Mouse (Mus musculus): ENCODE measurements around the gene P2rx1. TPM values are rescaled to one million over a fixed set of nuclear protein-coding genes. Genes with fewer than 3 reads are reported as not detected.

P2rx1 gene
- total and polyA plus RNA-seq, 2 experiments from 2014 or later = 0.16 to 0.55 TPM

- peak; percentile 97 for DNase-seq (ENCODE audit: low spot score)
- no peaks in the 10 kb centered on the region for H3K27me3 ChIP-seq (ENCODE audit: insufficient read depth, low read length)
- H3K9ac ChIP-seq (replicated peaks; ENCODE audit: low read length, poor library complexity, severe bottlenecking) = peak overlapping the region; percentile 48; the same call in 1 of the 2 replicates
- peak overlapping the region; percentile 53 for H3K4me2 ChIP-seq (ENCODE audit: low read depth, low read length, poor library complexity, severe bottlenecking)
- H3K9me3 ChIP-seq (ENCODE audit: low read length) = no peaks in the 10 kb centered on the region
- peak; percentile 57 for TF ChIP-seq CTCF (IDR thresholded peaks at IDR 0.05)
- peak overlapping the region; percentile 23 for H3K4me3 ChIP-seq (ENCODE audit: low read depth, low read length)
- H3K4me1 ChIP-seq (ENCODE audit: insufficient read depth, low read length) = peaks cover 3% of the 10 kb centered on the region; the same call in 1 of the 2 replicates
- H3K36me3 ChIP-seq (ENCODE audit: insufficient read depth, low read length) = peaks cover 23% of the 10 kb centered on the region
- peak; percentile 89 for ATAC-seq (ENCODE audit: low FRiP score)
- WGBS = 23% methylated on average over 20 of the region's 20 CpGs
- H3K27ac ChIP-seq (ENCODE audit: low read depth, low read length) = peak overlapping the region; percentile 69
These were observed 32.1 kb downstream of the P2rx1 start for GRCm38 (mm10) chr11:73030821-73031498.

DNA sequence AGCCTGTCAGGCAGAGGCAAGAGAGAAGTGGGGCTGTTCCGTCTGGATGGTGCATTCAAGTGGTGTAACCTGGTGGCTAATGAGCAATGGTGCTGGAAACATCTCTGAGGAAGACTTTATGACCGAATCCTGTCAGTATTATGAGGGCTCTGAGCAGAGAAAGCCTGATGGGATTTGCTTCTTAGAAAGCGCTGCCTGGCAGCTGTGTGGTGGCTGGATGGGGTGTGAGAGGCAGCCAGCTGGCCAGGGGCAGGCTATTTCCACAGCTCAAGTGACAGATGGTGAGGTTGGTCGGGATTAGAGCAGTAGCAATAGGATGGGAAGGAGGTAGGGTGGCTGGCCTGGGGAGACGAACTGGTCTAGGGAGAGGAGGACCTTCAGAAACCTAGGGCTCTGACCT is 32.6 kb downstream of the P2rx1 start:
- peaks cover 3% of the 10 kb centered on the region; the same call in 1 of the 2 replicates for H3K4me1 ChIP-seq (ENCODE audit: insufficient read depth, low read length)
- peak overlapping the region; percentile 53 for H3K4me2 ChIP-seq (ENCODE audit: low read depth, low read length, poor library complexity, severe bottlenecking)
- DNase-seq (ENCODE audit: low spot score) (peak; percentile 56), ATAC-seq (ENCODE audit: low FRiP score) (peak; percentile 9; the same call in 1 of the 2 replicates)
- no peak overlapping the region for H3K9ac ChIP-seq (replicated peaks; ENCODE audit: low read length, poor library complexity, severe bottlenecking)
- H3K9me3 ChIP-seq (ENCODE audit: low read length) = no peaks in the 10 kb centered on the region
- H3K4me3 ChIP-seq (ENCODE audit: low read depth, low read length) = no peak overlapping the region
- 53% methylated on average over 5 of the region's 5 CpGs for WGBS
- peak overlapping the region; percentile 69 for H3K27ac ChIP-seq (ENCODE audit: low read depth, low read length)
- no peak for TF ChIP-seq CTCF (IDR thresholded peaks at IDR 0.05)
- peaks cover 23% of the 10 kb centered on the region for H3K36me3 ChIP-seq (ENCODE audit: insufficient read depth, low read length)
- no peaks in the 10 kb centered on the region for H3K27me3 ChIP-seq (ENCODE audit: insufficient read depth, low read length)

GRCm38 (mm10) chr11:73036077-73036476 is 37.2 kb downstream of the P2rx1 start:
- H3K9me3 ChIP-seq (ENCODE audit: low read length) = no peaks in the 10 kb centered on the region
- H3K27me3 ChIP-seq (ENCODE audit: insufficient read depth, low read length) = no peaks in the 10 kb centered on the region
- H3K36me3 ChIP-seq (ENCODE audit: insufficient read depth, low read length) = peaks cover 46% of the 10 kb centered on the region
- no peak for TF ChIP-seq CTCF (IDR thresholded peaks at IDR 0.05)
- WGBS = 80% methylated on average over 7 of the region's 7 CpGs
- no peak overlapping the region for H3K4me3 ChIP-seq (ENCODE audit: low read depth, low read length)
- H3K9ac ChIP-seq (replicated peaks; ENCODE audit: low read length, poor library complexity, severe bottlenecking) = no peak overlapping the region
- DNase-seq (ENCODE audit: low spot score) (no peak), ATAC-seq (ENCODE audit: low FRiP score) (no peak)
- peaks cover 3% of the 10 kb centered on the region; the same call in 1 of the 2 replicates for H3K4me1 ChIP-seq (ENCODE audit: insufficient read depth, low read length)
- H3K27ac ChIP-seq (ENCODE audit: low read depth, low read length) = no peak overlapping the region
- no peak overlapping the region for H3K4me2 ChIP-seq (ENCODE audit: low read depth, low read length, poor library complexity, severe bottlenecking)

GRCm38 (mm10) chr11:73036889-73037288 is 38.0 kb downstream of the P2rx1 start:
- Histone ChIP-seq H3K9me3 (ENCODE audit: low read length) (no peaks in the 10 kb centered on the region), H3K4me3 (ENCODE audit: low read depth, low read length) (no peak overlapping the region), H3K9ac (replicated peaks; ENCODE audit: low read length, poor library complexity, severe bottlenecking) (no peak overlapping the region), H3K36me3 (ENCODE audit: insufficient read depth, low read length) (peaks cover 48% of the 10 kb centered on the region), H3K4me1 (ENCODE audit: insufficient read depth, low read length) (no peaks in the 10 kb centered on the region), H3K4me2 (ENCODE audit: low read depth, low read length, poor library complexity, severe bottlenecking) (no peak overlapping the region), H3K27ac (ENCODE audit: low read depth, low read length) (no peak overlapping the region), H3K27me3 (ENCODE audit: insufficient read depth, low read length) (no peaks in the 10 kb centered on the region)
- ATAC-seq (ENCODE audit: low FRiP score) (no peak), DNase-seq (ENCODE audit: low spot score) (no peak)
- WGBS = 64% methylated on average over 6 of the region's 6 CpGs
- TF ChIP-seq CTCF (IDR thresholded peaks at IDR 0.05) = no peak

DNA sequence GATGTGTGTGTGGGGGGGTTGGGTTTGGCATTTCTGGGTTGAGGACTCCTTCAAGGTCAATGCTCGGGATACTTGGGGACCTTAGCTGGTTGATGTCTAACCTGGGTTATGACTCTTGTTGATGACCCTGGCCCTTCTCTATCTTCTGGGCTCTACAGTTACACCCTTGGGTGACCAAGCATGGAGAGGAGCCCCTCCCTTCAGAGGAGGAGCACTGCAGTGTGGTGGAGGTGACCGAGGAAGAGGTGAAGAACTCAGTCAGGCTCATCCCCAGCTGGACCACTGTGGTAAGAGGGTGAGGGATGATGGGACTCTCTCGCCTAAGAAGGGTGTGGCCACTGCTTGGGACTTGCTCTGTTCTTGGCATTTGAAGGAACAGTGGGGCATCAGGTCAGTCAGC is 38.8 kb downstream of the P2rx1 start:
- no peak overlapping the region for H3K4me3 ChIP-seq (ENCODE audit: low read depth, low read length)
- no peak overlapping the region for H3K9ac ChIP-seq (replicated peaks; ENCODE audit: low read length, poor library complexity, severe bottlenecking)
- H3K36me3 ChIP-seq (ENCODE audit: insufficient read depth, low read length) = peaks cover 43% of the 10 kb centered on the region
- H3K27ac ChIP-seq (ENCODE audit: low read depth, low read length) = no peak overlapping the region
- H3K4me1 ChIP-seq (ENCODE audit: insufficient read depth, low read length) = no peaks in the 10 kb centered on the region
- no peak for TF ChIP-seq CTCF (IDR thresholded peaks at IDR 0.05)
- DNase-seq (ENCODE audit: low spot score) (no peak), ATAC-seq (ENCODE audit: low FRiP score) (no peak)
- no peaks in the 10 kb centered on the region for H3K9me3 ChIP-seq (ENCODE audit: low read length)
- WGBS = 87% methylated on average over 3 of the region's 3 CpGs
- no peaks in the 10 kb centered on the region for H3K27me3 ChIP-seq (ENCODE audit: insufficient read depth, low read length)
- H3K4me2 ChIP-seq (ENCODE audit: low read depth, low read length, poor library complexity, severe bottlenecking) = no peak overlapping the region

DNA sequence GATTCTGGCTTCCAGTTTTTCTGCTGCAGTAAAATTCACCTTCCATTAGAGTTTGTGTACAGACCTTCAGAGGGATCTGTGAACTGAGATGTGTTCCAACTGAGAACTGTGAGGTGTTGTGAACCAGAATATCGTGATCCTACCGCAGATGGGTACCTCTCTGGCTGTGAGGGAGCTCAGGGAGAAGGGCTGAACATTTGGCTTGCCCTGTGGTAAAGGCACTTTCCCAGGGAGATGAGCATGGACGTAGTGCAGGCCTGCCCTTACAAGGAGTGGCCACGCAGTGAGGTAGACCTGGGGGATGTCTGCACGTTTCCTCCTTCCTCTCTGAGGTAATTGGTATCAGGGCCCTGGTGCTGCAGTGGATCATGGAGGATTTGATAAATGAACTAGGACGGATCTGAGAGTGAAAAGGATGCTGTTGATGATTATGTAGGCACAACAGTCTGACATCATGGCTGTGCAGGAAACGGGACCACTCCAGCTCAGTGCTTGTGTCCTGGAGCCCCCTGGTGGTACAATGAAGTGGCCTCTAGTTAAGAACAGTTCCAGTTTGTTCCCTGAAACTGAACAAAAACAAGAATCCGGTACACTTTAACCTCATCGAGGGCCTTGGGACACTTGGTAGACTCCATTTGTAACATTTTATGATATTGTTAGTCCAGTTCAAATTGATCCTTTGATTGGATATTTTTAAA is 40.3 kb downstream of the P2rx1 start:
- Histone ChIP-seq H3K27me3 (ENCODE audit: insufficient read depth, low read length) (no peaks in the 10 kb centered on the region), H3K4me3 (ENCODE audit: low read depth, low read length) (no peak overlapping the region), H3K4me2 (ENCODE audit: low read depth, low read length, poor library complexity, severe bottlenecking) (no peak overlapping the region), H3K4me1 (ENCODE audit: insufficient read depth, low read length) (no peaks in the 10 kb centered on the region), H3K9me3 (ENCODE audit: low read length) (no peaks in the 10 kb centered on the region), H3K36me3 (ENCODE audit: insufficient read depth, low read length) (peaks cover 36% of the 10 kb centered on the region), H3K9ac (replicated peaks; ENCODE audit: low read length, poor library complexity, severe bottlenecking) (no peak overlapping the region), H3K27ac (ENCODE audit: low read depth, low read length) (no peak overlapping the region)
- peak; percentile 87 for TF ChIP-seq CTCF (IDR thresholded peaks at IDR 0.05)
- 60% methylated on average over 9 of the region's 9 CpGs for WGBS
- ATAC-seq (ENCODE audit: low FRiP score) (peak; percentile 71; the same call in 1 of the 2 replicates), DNase-seq (ENCODE audit: low spot score) (peak; percentile 84)
